Mouse (Mus musculus) common myeloid progenitor, adult 5-6 weeks (primary cell): ENCODE measurements at regions not wholly inside any gene's neighbourhood (a gene's known extent, or its start where the extent isn't known, plus 50 kb on each side); places are given as distances from the start of the nearest gene placed in this dataset.

ENCODE experiments used
- ATAC-seq: replicated peaks from 2 replicates; pipeline ENCODE4 v1.8.0; 2016; ENCODE audit warnings: low read depth, mild to moderate bottlenecking, moderate TSS enrichment, inconsistent platforms; ENCODE audit not compliant: poor library complexity, severe bottlenecking

GRCm38 (mm10) chrX:42401564-42402334 lies 87.7 kb upstream of the Tex13c2 start:
- peak; percentile 45; the same call in 1 of the 2 replicates for ATAC-seq

DNA sequence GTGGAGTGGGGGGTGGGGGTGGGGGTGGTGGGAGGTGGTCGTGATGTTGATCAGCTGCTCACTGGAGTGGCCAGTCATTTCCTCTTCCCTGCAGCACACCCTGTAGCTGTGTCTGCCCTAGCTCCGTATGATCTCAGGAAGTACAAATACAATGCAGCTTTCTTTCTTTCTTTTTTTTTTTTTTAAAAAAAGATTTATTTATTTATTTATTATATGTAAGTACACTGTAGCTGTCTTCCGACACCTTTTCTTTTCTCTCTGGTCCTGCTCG lies 87.2 kb upstream of the Tex13c2 start:
- ATAC-seq, result no peak

DNA sequence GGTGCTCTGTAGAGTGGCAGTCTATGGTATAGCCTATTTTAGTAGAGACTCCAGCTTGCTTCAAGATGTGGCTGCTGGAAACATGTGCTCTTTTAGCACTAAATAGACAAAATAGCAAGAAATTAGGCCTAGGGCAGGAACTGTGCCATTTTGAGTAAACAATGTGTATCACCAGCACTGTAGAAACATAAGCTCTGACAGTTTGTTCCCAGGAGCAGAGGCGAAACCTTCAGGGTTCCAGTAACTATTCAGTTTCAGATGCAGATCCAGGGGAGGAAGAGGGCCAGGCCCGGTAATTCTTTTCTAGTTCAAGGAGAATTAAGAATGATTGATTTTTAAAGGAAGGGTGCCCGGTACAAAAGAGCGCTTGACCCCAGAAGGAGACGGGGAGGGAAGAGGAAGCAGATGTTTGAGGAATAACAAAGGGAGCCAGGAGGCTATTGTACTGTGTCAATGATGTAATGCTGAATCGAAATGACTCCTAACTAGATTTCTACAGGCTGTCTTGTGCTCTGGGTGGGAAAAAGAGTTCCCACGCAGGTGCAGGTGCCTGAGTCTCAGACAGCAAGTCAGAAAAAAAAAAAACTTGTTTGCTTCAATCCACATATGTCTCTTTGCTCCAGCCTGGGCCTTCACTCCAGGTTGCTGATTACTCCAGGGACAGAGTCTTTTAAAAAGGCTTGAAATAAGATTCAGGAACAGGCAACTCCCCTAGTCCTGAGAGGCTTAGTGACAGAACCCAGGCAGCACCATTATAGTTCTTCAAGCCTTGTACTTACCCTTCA lies 57.4 kb upstream of the Tex13c2 start:
- ATAC-seq, result no peak
